Mouse (Mus musculus): ENCODE data around the gene Ric1.
"Not testable (repeated sequence)": the region's sequence is repeated elsewhere in the genome, so short reads cannot be mapped to it uniquely, and the experiment has no call there.

Gene Ric1

GRCm38 (mm10) chr19:29528568-29528967 lies 6.5 kb downstream of the Ric1 start:
- no peak for DNase-seq (ENCODE audit: low spot score)

GRCm38 (mm10) chr19:29534030-29534429 lies 11.9 kb downstream of the Ric1 start:
- DNase-seq (ENCODE audit: low spot score): no peak

DNA sequence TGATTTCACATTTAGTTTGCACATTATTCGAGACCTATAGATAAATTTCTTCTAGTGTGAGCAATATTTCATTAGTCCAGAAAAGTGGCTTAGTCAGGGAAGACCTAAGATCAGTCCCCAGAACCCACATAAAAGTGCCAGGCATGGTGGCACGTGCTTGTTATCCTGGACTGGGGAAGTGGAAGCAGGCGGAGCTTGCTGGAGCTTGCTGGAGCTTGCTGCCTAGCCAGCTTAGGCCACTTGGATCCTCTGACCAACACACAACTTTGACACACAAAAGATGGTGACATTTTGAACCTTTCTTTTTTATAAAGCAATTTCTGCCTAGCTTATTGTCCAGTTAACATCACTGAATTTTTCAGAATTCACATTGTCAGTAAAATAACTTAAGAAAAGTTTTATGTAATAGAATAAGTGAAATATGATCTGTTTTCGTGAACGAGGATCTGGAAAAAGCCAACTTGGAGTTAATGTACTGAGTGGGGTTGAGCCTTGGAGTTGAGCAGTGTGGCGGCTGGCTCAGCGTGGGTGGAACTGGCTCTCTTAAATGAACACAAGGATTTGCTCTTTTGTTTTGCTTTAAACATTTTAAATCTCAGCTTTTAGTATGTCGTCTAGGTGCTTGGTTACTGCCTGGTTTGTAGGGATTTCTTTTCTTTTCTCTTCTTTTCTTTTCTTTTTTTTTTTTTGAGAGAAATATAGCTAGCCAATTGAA lies 20.3 kb downstream of the Ric1 start:
- no peak for DNase-seq (ENCODE audit: low spot score)

DNA sequence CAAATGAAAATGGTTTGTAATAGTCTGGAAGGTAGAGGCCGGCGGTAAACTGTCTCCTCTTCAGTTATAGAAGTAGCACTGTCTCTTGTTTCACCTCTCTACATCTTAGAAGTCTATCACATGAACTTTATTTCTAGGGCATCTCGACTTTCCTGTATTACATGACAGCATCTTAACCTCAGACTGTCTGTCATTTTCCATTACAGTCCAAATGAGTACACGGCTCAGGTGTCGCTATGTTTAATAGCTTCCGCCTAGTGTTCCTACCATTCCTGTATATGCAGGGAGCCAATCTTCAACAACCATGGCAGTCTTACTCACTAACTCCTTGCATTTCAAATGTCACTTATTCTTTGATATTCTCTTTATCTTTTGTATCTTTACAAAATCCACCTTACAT lies 21.9 kb downstream of the Ric1 start:
- DNase-seq (ENCODE audit: low spot score): no peak

DNA sequence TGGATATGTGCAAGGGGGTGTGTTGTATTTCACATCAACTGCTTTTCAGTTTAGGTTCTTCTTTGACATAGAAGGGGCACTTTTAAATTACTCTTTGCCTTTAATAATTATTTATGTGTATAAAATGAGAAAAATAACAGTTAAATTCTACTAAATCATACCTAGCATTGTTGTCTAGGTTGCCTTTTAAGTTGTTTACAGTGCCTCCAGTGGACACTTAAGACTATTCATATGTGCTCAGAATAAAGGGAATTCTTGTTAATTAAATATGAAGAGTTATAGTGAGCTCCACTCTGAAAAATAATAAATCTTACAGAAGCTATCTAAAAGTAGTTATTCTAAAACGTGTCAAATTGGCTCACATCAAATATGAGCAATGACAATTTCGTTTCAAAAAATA lies 28.5 kb downstream of the Ric1 start:
- DNase-seq (ENCODE audit: low spot score): no peak

- DNase-seq (ENCODE audit: low spot score): no peak
Measured at GRCm38 (mm10) chr19:29551128-29551527, 29.0 kb downstream of the Ric1 start.

DNA sequence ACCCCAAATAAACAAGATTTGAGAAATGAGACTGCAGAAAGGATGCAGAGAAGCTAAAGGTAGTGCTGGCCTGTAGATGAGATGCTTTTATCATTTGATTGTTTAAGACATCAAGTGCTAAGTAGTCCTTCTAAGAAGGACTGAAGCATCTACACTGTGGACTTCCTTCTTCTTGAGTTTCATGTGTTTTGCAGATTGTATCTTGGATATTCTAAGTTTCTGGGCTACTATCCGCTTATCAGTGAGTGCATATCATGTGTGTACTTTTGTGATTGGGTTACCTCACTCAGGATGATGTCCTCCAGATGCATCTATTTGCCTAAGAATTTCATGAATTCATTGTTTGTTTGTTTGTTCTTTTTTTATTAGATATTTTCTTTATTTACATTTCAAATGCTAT lies 29.9 kb downstream of the Ric1 start:
- DNase-seq (ENCODE audit: low spot score): not testable (repeated sequence)

- not testable (repeated sequence) for DNase-seq (ENCODE audit: low spot score)
Measured at GRCm38 (mm10) chr19:29557171-29557845, 35.2 kb downstream of the Ric1 start.

DNA sequence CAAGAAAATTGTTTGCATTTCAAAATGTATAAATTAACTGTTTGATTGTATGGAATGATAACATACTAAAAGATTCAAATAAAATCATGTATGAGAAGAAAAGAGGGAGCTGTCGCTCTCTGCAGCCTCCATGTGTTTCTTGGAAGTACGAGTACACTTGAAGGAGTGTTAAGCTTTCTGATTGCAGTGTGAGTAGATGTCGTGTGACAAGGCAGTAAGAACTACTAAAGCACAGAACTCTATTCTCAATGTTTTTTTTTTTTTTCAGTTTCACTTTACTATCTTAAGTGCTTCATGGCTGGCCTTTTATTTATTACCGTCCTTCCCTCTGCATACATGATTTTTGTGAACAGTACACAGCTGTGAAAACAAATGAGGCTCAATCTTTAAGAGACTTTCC lies 40.1 kb downstream of the Ric1 start:
- no peak for DNase-seq (ENCODE audit: low spot score)

DNA sequence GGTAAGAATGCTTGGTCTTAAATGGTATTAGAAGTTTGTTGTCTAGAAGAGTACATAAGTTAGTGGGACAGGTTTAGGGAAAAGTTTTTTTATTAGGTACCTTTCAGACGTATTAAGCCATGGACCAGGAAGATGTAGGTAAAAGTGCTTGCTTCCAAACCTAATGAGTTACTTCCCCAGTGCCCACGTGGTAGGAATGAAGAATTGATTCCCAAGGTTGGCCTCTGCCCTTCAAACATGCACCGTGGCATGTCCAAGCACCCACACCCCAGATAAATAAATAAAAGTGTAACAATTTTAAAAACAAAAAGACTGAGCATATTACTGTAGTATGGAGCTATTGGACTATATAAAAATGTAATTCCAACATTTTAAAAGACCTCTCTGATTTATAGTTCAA lies 40.5 kb downstream of the Ric1 start:
- DNase-seq (ENCODE audit: low spot score): no peak

GRCm38 (mm10) chr19:29563258-29563779 lies 41.2 kb downstream of the Ric1 start:
- peak; percentile 8 for DNase-seq (ENCODE audit: low spot score)

DNA sequence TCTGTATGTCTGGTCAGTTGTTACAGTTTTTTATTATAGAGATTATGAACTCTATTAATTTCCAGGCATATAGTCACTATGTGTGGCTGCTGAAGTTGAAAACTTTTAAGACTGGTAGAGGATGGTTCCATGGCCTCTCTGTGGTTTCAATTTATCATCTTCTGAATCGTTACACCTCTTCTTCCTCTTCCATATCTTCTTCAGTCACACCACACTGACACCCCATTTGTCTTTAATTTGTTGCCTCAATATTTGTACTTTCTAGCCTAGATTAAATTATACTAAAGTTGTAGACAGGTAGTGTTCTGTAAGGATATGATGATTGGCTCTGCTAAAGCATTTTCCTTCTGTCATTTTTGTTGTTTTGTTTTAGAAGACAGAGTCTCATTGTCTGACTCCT lies 44.4 kb downstream of the Ric1 start:
- DNase-seq (ENCODE audit: low spot score): no peak

DNA sequence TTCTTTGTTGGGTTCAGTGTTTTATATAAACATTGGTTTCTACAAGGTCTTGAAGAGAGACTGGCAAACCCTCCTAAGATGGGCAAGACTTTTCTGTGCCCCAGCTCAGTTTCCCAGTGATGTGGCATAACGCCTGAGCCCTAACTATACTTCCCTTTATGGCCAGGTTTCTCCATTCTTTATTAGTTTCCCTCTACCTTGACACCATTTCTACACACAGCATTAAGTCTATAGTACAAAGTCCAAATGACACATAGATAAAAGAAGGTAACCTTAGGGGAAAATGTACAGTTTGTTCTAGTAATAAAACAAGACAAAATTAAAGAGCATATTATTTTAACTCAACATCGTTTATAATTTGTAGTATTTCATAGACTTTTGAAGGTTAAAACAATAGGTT lies 60.4 kb downstream of the Ric1 start:
- no peak for DNase-seq (ENCODE audit: low spot score)

GRCm38 (mm10) chr19:29583734-29584133 lies 61.7 kb downstream of the Ric1 start:
- DNase-seq (ENCODE audit: low spot score): no peak

DNA sequence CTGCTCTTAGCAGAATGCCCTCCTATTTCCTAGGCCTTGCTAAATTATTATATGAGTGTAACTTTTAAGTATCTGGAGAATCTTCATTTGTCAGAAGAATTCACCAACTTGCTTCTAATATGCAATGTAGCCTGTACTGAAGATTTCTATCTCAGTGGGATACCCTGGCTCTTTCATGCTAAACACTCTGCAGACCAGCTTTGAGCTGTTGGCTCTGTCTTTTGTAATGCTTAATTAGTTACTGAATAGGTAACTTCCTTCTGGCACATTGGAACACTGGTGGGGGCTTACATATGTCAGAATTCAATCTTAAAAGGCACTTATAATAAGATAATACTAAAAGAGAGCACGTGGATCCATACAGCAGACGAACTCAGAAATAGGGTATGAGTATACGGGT lies 71.7 kb downstream of the Ric1 start:
- not testable (repeated sequence) for DNase-seq (ENCODE audit: low spot score)

DNA sequence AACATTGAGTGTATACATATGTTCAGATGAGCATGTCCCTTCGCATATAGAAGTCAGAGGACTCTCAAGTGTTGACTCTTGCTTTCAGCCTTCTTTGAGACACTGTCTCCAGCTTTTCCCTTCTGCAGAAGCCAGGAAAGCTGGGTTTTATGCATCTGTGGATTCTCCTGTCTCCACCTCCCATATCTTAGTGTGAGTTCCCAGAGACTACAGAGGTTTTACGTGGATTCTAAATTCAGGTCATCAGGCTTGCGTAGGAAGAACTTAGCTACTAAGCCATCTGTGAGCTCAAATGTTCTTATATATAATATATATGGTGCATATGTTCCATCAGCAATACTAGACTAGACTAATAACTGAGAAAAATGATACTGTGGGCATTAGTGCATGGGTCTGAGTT lies 74.2 kb downstream of the Ric1 start:
- no peak for DNase-seq (ENCODE audit: low spot score)

DNA sequence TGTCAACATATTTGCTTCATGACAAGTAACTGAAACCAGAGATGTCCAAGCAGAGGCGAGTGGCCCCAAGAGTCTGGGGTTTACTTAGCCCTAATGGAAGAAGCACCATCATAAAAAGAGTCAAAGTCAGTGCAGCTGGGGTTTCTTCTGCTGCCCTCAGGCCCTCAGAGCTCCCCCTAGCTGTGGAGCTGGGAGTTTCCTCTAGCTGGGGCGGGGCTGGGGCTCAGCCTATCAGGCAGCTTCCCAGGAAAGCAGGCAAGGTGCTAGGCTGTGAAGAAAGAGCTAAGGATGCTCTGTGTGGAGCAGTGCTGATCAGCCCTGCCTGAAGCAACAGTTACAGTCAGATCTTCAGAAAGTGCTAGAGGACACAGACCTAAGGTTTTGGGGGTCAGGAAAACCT lies 74.9 kb downstream of the Ric1 start:
- DNase-seq (ENCODE audit: low spot score): peak; percentile 7

DNA sequence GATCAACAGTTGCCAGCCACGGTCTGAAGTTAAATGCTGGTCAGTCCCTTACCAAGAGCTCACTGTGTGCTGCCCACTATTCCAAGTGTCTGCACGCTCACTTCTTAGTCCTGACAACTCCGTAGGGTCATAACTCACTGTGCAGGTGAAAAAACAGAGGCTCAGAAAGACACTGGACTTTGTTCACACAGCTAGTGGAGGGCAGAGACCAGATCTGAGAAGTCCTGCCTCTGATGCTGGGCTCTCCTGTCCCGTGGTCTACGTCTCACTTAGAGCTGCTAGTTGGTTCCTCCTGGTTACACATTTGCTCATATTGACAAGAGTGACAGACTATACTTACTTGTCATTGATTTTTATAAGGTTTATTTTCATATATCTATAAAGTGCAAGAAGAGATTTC lies 76.9 kb downstream of the Ric1 start:
- no peak for DNase-seq (ENCODE audit: low spot score)

DNA sequence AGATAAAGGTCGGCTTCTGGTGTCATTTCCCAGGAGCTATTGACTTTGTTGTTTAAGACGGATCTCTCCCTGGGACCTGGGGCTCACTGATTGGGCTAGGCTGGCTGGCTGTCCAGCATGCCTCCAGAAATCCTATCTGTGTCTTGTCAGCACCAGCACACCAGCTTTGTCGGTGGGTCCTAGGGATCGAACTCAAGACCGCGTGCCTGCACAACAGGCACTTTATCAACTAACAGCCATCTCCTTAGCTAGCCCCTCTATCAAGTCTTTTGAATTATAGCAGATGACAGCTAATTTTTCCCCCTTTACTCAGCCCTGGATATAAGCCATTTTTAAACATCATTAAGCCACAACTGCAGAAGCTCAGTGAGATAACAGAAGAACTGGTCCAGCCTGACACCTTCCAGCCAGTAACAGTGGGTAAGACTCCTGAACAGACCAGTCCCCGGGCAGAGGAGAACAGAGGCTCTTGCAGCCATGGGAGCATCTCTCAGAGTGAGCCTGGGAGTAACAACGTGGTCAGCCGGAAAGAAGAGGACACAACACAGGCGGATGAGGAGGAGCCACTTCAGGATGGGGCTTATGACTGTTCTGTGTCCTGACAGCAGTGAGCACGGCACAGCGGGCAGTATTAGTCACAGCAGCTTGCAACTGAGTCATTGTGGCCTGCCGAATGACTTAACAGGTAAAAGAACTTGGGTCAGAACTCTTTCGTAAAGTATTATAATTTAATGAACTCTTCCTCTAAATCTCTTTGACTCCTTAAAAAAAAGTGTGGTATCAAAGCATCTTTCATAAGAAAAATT lies 81.7 kb downstream of the Ric1 start:
- no peak for DNase-seq (ENCODE audit: low spot score)

DNA sequence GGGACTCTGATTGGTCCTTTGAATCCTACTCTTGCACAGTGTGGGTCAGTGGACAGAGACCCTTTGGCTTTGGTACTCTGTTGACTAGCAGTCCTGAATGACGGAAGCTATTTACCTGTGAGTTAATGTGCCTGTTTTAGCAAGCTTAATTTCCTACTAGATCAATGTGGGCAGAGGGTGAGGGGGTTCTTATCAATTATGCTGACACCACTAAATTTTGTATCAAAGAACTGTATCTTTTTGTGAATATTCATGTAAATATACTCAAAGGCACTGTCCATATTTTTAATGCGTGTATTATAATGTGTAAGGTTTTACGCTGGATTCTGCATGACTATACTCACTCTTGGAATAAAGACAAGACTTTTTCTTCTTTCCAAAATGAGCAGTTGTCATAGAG lies 82.6 kb downstream of the Ric1 start:
- DNase-seq (ENCODE audit: low spot score): no peak

DNA sequence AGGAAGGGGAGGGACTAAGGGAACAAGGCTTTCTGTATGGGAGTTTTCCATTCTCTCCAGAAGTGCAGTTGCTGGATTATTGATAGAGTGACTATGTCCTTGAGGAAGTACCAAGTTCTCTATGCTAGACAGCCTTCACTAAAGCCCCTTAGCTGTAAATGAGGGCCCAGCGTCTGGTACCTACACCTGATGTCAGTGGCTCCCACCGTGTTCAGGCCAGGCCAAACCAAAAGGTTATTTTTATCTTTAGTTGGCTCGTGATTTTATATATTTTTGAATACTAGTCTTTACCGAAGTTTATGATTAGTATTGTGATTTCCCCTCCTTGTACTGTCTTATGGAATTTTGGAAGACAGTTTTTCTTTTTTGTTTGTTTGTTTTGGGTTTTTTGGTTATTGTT lies 85.4 kb downstream of the Ric1 start:
- DNase-seq (ENCODE audit: low spot score): no peak

DNA sequence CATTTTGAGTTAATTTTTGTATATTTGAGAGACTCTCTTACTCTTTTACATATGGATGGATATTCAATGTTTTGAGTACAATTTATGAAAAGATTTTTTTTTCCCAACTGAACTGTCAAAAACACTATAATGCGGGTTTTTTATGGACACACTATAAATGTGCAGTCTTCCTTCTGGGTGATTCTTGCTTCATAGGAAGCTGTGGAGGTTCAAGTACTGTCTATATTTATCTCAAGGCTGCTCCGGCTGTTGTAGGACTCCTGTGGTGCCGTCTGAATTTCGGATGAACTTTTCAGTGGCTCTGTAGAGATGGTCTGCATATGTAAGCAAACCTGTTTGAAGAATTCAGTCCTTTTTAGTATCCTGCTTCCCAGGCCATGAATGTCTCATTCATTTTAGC lies 86.1 kb downstream of the Ric1 start:
- no peak for DNase-seq (ENCODE audit: low spot score)

GRCm38 (mm10) chr19:29610907-29611306 lies 88.8 kb downstream of the Ric1 start:
- no peak for DNase-seq (ENCODE audit: low spot score)

All from spleen, adult 12 weeks (tissue).